Mouse (Mus musculus) neural tube, embryonic 15.5 days (tissue): ENCODE data around the gene Pcgf3. TPM values are rescaled to one million over a fixed set of nuclear protein-coding genes. Genes with fewer than 3 reads are reported as not detected.

ENCODE experiments used
- ATAC-seq: fragments of 200-750 bp; cut with Nextera tagmentation; 2 replicates; pipeline ENCODE4 v1.8.0; 2017; ENCODE audit warnings: mild to moderate bottlenecking, moderate TSS enrichment, moderate library complexity; ENCODE audit not compliant: low FRiP score
- H3K27ac ChIP-seq: fragments of 300-500 bp; sonication (generic); replicated peaks from 2 replicates; pipeline ENCODE4 v1.5.1; 2015; ENCODE audit warnings: mild to moderate bottlenecking, inconsistent platforms
- H3K27me3 ChIP-seq: fragments of 300-500 bp; sonication (generic); replicated peaks from 2 replicates; pipeline ENCODE4 v1.6.1; 2015; ENCODE audit warnings: inconsistent platforms
- H3K36me3 ChIP-seq: fragments of 300-500 bp; sonication (generic); 2 replicates; pipeline ENCODE4 v1.6.1; 2015; ENCODE audit warnings: inconsistent platforms
- H3K4me1 ChIP-seq: fragments of 300-500 bp; sonication (generic); 2 replicates; pipeline ENCODE4 v1.6.1; 2015; ENCODE audit warnings: inconsistent platforms
- H3K4me2 ChIP-seq: fragments of 300-500 bp; sonication (generic); 2 replicates; pipeline ENCODE4 v1.6.1; 2015; ENCODE audit warnings: inconsistent platforms, mild to moderate bottlenecking, moderate library complexity
- H3K4me3 ChIP-seq: fragments of 300-500 bp; sonication (generic); replicated peaks from 2 replicates; pipeline ENCODE4 v1.5.1; 2015; ENCODE audit warnings: mild to moderate bottlenecking, inconsistent platforms
- H3K9ac ChIP-seq: fragments of 300-500 bp; sonication (generic); replicated peaks from 2 replicates; pipeline ENCODE4 v1.6.1; 2015; ENCODE audit warnings: mild to moderate bottlenecking, inconsistent platforms
- H3K9me3 ChIP-seq: fragments of 300-500 bp; sonication (generic); replicated peaks from 2 replicates; pipeline ENCODE4 v1.6.1; 2016; ENCODE audit warnings: inconsistent platforms
- WGBS: fragments of 180-500 bp; shearing (Covaris S2); methylation state at CpG from one replicate; pipeline ENCODE4 v1.1.7; 2015; ENCODE audit warnings: mixed read lengths; 5-methylcytosine and 5-hydroxymethylcytosine counted together
- polyA plus RNA-seq: library from polyadenylated mRNA; unstranded; fragments of >200 nt; fragmentation: Nextera tagmentation; extraction: Ambion mirVana; gene quantifications from 2 replicates; pipeline ENCODE4 v1.2.1, GENCODE M21; 2015

Pcgf3 gene
- polyA plus RNA-seq, 1 experiment from 2014 or later = 25.5 TPM

DNA sequence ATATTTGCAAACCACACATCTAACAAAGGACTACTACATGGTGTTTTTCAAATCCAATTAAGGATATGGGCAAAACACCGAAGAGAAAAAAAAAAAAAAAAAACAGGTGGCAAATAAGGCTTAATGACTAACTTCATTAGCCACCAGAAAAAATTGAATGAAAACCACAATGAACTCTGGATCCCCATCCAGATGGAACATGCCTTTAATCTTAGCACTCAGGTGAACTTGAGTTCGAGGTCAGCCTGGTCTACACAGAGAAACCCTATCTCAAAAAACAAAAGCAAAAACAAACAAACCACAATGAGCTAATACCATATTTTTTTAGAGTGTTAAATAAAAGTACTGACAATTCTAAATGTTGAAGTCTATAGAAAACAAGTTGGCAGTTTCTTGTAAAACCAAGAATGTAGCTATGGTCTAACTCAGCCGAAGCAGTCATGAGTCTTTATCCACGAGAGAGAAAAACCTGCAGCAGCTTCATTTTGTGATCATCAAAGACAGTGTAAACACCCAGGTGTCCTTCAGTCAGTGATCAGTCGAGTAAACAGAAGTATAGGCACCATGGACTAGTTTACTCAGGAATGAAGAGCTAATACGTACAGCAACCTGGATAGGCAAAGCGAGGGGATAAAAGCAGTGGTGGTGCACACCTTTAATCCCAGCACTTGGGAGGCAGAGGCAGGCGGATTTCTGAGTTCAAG lies 10.0 kb upstream of the Pcgf3 start:
- H3K27me3 ChIP-seq = peaks cover 24% of the 10 kb centered on the region
- H3K9me3 ChIP-seq = no peaks in the 10 kb centered on the region
- no peak overlapping the region for H3K4me3 ChIP-seq
- no peaks in the 10 kb centered on the region for H3K36me3 ChIP-seq
- H3K27ac ChIP-seq = no peak overlapping the region
- no peak overlapping the region for H3K9ac ChIP-seq
- H3K4me2 ChIP-seq = no peak overlapping the region
- no peaks in the 10 kb centered on the region for H3K4me1 ChIP-seq
- 81% methylated on average over 8 of the region's 8 CpGs for WGBS
- ATAC-seq = no peak

DNA sequence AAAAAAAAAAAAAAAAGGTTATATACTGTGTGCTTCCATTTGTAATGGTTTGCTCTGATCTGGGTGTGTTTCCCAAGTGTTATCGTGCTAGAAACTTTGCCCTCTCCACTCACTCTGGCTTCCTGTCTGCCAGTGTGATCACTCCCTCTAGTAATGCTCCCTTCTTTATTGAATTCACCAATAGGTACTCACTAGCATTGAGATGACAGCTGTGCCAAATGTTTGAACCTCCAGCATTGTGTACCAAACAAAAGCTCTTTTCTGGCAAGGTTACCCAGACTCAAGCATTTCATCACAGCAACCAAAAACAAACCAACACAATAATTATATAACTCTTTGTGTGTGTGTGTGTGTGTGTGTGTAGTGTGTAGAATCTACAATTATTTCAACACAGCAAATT lies 9.4 kb upstream of the Pcgf3 start:
- Histone ChIP-seq H3K36me3 (no peaks in the 10 kb centered on the region), H3K9ac (no peak overlapping the region), H3K27me3 (peaks cover 20% of the 10 kb centered on the region), H3K4me3 (no peak overlapping the region), H3K27ac (no peak overlapping the region), H3K9me3 (no peaks in the 10 kb centered on the region), H3K4me1 (no peaks in the 10 kb centered on the region), H3K4me2 (no peak overlapping the region)
- 77% methylated on average over 1 of the region's 1 CpGs for WGBS
- ATAC-seq = no peak

GRCm38 (mm10) chr5:108452422-108452821 lies 8.6 kb upstream of the Pcgf3 start:
- WGBS = 93% methylated on average over 1 of the region's 1 CpGs
- H3K36me3 ChIP-seq = no peaks in the 10 kb centered on the region

DNA sequence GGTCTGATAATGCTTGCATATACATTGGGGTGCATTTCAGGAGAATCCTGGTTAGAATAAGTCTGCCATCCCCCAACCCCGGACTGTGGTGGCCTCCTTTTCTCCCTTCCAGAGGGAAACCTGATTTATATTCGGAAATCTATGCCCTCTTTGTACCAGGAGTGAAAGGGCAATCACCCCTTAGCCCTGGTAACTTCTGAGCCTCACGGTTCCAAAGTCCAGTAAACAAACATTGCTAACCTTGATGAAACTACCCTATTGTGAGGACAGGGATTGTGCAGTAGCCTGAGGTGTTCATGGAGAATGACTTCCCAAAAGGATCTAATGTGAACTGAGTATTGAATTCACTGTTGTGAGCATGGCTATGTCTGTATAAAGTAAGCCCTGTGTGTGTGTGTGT lies 6.9 kb upstream of the Pcgf3 start:
- H3K9ac ChIP-seq = no peak overlapping the region
- H3K27me3 ChIP-seq = peaks cover 18% of the 10 kb centered on the region
- no peak for ATAC-seq
- WGBS = 41% methylated on average over 3 of the region's 3 CpGs
- no peak overlapping the region for H3K4me3 ChIP-seq
- H3K4me1 ChIP-seq = no peaks in the 10 kb centered on the region
- H3K27ac ChIP-seq = no peak overlapping the region
- no peak overlapping the region for H3K4me2 ChIP-seq
- no peaks in the 10 kb centered on the region for H3K9me3 ChIP-seq
- no peaks in the 10 kb centered on the region for H3K36me3 ChIP-seq

More at GRCm38 (mm10) chr5:108452422-108452821, 8.6 kb upstream of the Pcgf3 start:
- no peak overlapping the region for H3K4me3 ChIP-seq
- H3K9ac ChIP-seq = no peak overlapping the region
- H3K27me3 ChIP-seq = peaks cover 19% of the 10 kb centered on the region
- H3K9me3 ChIP-seq = no peaks in the 10 kb centered on the region
- ATAC-seq = no peak
- H3K27ac ChIP-seq = no peak overlapping the region
- no peaks in the 10 kb centered on the region for H3K4me1 ChIP-seq
- no peak overlapping the region for H3K4me2 ChIP-seq

- H3K27ac ChIP-seq = no peak overlapping the region
- peaks cover 24% of the 10 kb centered on the region for H3K4me1 ChIP-seq
- no peaks in the 10 kb centered on the region for H3K36me3 ChIP-seq
- no peak overlapping the region for H3K9ac ChIP-seq
- H3K4me3 ChIP-seq = no peak overlapping the region
- H3K27me3 ChIP-seq = peaks cover 16% of the 10 kb centered on the region
- ATAC-seq = no peak
- 85% methylated on average over 2 of the region's 2 CpGs for WGBS
- no peak overlapping the region for H3K4me2 ChIP-seq
- no peaks in the 10 kb centered on the region for H3K9me3 ChIP-seq
These were observed 2.3 kb upstream of the Pcgf3 start for GRCm38 (mm10) chr5:108458706-108459105.

DNA sequence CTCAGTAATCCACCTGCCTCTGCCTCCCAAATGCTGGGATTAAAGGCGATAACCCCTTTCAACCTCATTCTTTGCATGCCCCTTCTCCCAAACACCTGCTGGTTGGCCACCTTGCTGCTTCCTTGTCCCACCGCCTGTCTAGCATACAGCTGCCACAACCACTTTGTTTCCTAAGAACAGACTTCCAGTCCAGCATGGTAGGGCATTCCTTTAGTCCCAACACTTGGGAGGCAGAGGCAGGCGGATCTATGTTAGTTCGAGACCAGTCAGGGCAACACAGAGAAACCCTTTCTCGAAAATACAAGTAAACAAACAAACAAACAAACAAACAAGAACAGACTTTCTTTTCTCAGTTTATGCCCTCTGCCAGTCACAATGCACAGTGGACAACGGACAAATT lies 571 bp upstream of the Pcgf3 start:
- WGBS = 40% methylated on average over 6 of the region's 6 CpGs
- Histone ChIP-seq H3K4me3 (peak overlapping the region; percentile 98), H3K36me3 (no peaks in the 10 kb centered on the region), H3K27me3 (peaks cover 16% of the 10 kb centered on the region), H3K9ac (peak overlapping the region; percentile 100), H3K27ac (no peak overlapping the region), H3K4me2 (peak overlapping the region; percentile 92), H3K9me3 (no peaks in the 10 kb centered on the region), H3K4me1 (peaks cover 36% of the 10 kb centered on the region)
- ATAC-seq = 0 out of 2 replicates have a peak, but pooled peaks have one; percentile 4

DNA sequence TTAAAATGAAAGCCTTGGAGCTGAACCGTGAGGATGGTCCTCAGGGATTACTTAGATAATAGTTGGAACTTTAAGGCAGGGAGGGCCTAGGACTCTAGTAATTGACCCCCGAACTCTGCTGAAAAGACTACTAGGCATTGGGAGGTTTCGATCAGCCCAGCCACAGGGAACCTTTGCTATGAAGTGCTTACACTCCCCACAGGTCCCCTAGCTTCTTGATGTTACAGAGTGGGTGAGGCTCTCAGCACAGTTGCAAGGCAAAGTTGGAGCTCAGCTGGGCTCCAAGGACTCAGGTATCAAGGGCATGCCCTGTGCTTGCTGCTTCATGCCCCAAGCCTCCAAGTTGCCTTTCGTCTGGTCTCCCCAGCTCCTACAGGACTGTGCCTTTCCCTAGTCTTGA lies 1.4 kb downstream of the Pcgf3 start:
- H3K4me3 ChIP-seq = peak overlapping the region; percentile 98
- peaks cover 48% of the 10 kb centered on the region for H3K4me1 ChIP-seq
- no peak overlapping the region for H3K27ac ChIP-seq
- H3K9ac ChIP-seq = peak overlapping the region; percentile 100
- ATAC-seq = no peak
- peaks cover 16% of the 10 kb centered on the region for H3K27me3 ChIP-seq
- H3K9me3 ChIP-seq = no peaks in the 10 kb centered on the region
- WGBS = 43% methylated on average over 4 of the region's 4 CpGs
- no peaks in the 10 kb centered on the region for H3K36me3 ChIP-seq
- peak overlapping the region; percentile 92 for H3K4me2 ChIP-seq

- no peak overlapping the region for H3K4me3 ChIP-seq
- peaks cover 51% of the 10 kb centered on the region for H3K4me1 ChIP-seq
- H3K36me3 ChIP-seq = no peaks in the 10 kb centered on the region
- 92% methylated on average over 6 of the region's 6 CpGs for WGBS
- H3K9ac ChIP-seq = no peak overlapping the region
- H3K9me3 ChIP-seq = no peaks in the 10 kb centered on the region
- H3K4me2 ChIP-seq = no peak overlapping the region
- no peak overlapping the region for H3K27ac ChIP-seq
- no peaks in the 10 kb centered on the region for H3K27me3 ChIP-seq
- ATAC-seq = no peak
These were observed 4.3 kb downstream of the Pcgf3 start for GRCm38 (mm10) chr5:108465131-108465891.

DNA sequence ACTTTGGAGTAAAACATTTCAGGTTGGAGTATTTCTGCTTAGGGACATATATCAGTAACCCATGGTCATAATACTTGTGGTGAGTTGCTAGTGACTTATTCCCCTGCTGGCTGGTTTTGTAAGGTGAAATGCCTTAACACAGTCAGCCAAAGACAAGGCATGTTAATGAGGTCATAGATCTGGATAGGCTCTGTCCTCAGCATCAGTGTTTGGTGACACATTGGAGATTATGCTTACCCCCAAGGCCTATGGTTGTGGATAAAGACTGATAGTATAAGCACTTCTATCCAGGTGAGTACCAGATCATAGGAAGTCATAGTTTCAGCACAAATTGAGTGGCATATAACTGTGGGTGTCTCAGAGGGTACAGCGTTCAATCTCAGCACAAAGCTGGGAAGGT lies 5.6 kb downstream of the Pcgf3 start:
- peaks cover 46% of the 10 kb centered on the region for H3K4me1 ChIP-seq
- no peak for ATAC-seq
- WGBS = 98% methylated on average over 1 of the region's 1 CpGs

GRCm38 (mm10) chr5:108469617-108470016 lies 8.6 kb downstream of the Pcgf3 start:
- 62% methylated on average over 7 of the region's 7 CpGs for WGBS
- no peak overlapping the region for H3K4me2 ChIP-seq
- no peak overlapping the region for H3K27ac ChIP-seq
- H3K9me3 ChIP-seq = no peaks in the 10 kb centered on the region
- ATAC-seq = no peak
- no peaks in the 10 kb centered on the region for H3K27me3 ChIP-seq
- H3K9ac ChIP-seq = no peak overlapping the region
- no peak overlapping the region for H3K4me3 ChIP-seq
- peaks cover 28% of the 10 kb centered on the region for H3K36me3 ChIP-seq
- peaks cover 17% of the 10 kb centered on the region for H3K4me1 ChIP-seq

More for the DNA sequence above, 5.6 kb downstream of the Pcgf3 start:
- Histone ChIP-seq H3K27ac (no peak overlapping the region), H3K4me2 (no peak overlapping the region), H3K9ac (no peak overlapping the region), H3K27me3 (no peaks in the 10 kb centered on the region), H3K9me3 (no peaks in the 10 kb centered on the region), H3K36me3 (no peaks in the 10 kb centered on the region), H3K4me3 (no peak overlapping the region)

- H3K4me3 ChIP-seq = no peak overlapping the region
- peaks cover 65% of the 10 kb centered on the region for H3K36me3 ChIP-seq
- H3K9me3 ChIP-seq = no peaks in the 10 kb centered on the region
- no peak for ATAC-seq
- H3K4me1 ChIP-seq = peaks cover 2% of the 10 kb centered on the region
- no peaks in the 10 kb centered on the region for H3K27me3 ChIP-seq
- WGBS = 92% methylated on average over 4 of the region's 4 CpGs
- H3K4me2 ChIP-seq = no peak overlapping the region
- H3K9ac ChIP-seq = no peak overlapping the region
- H3K27ac ChIP-seq = no peak overlapping the region
These were observed 12.7 kb downstream of the Pcgf3 start for GRCm38 (mm10) chr5:108473737-108474136.

GRCm38 (mm10) chr5:108475977-108476376 lies 14.9 kb downstream of the Pcgf3 start:
- H3K4me1 ChIP-seq = no peaks in the 10 kb centered on the region
- H3K4me2 ChIP-seq = no peak overlapping the region
- H3K36me3 ChIP-seq = peaks cover 71% of the 10 kb centered on the region
- H3K27ac ChIP-seq = no peak overlapping the region
- no peaks in the 10 kb centered on the region for H3K9me3 ChIP-seq
- no peak for ATAC-seq
- 91% methylated on average over 3 of the region's 3 CpGs for WGBS
- H3K9ac ChIP-seq = no peak overlapping the region
- H3K27me3 ChIP-seq = no peaks in the 10 kb centered on the region
- H3K4me3 ChIP-seq = no peak overlapping the region
